Mouse (Mus musculus) liver, embryonic 13.5 days (tissue): Measurements from ENCODE around the gene Ipmk. TPM values are rescaled to one million over a fixed set of nuclear protein-coding genes. Genes with fewer than 3 reads are reported as not detected.
A peak's percentile ranks its signal among the peaks of the same experiment; 100 is the strongest.

Experiments
- ATAC-seq: fragments of 200-750 bp; cut with Nextera tagmentation; 2 replicates; pipeline ENCODE4 v1.8.0; 2017; ENCODE audit warnings: low read depth, mild to moderate bottlenecking, moderate number of reproducible peaks, moderate library complexity
- DNase-seq: peaks from one replicate; pipeline ENCODE4 v3.0.0; 2022
- H3K27ac ChIP-seq: fragments of 300-500 bp; sonication (generic); 2 replicates; pipeline ENCODE4 v1.5.1; 2015; ENCODE audit warnings: moderate library complexity, mild to moderate bottlenecking, inconsistent platforms
- H3K27me3 ChIP-seq: fragments of 300-500 bp; sonication (generic); 2 replicates; pipeline ENCODE4 v1.6.1; 2015; ENCODE audit warnings: mild to moderate bottlenecking, inconsistent platforms
- H3K36me3 ChIP-seq: fragments of 300-500 bp; sonication (generic); 2 replicates; pipeline ENCODE4 v1.6.1; 2015; ENCODE audit warnings: mild to moderate bottlenecking, inconsistent platforms
- H3K4me1 ChIP-seq: fragments of 300-500 bp; sonication (generic); replicated peaks from 2 replicates; pipeline ENCODE4 v1.6.1; 2015; ENCODE audit warnings: inconsistent platforms
- H3K4me2 ChIP-seq: fragments of 300-500 bp; sonication (generic); 2 replicates; pipeline ENCODE4 v1.6.1; 2015; ENCODE audit warnings: inconsistent platforms, mild to moderate bottlenecking, moderate library complexity
- H3K4me3 ChIP-seq: fragments of 300-500 bp; sonication (generic); replicated peaks from 2 replicates; pipeline ENCODE4 v1.5.1; 2015; ENCODE audit warnings: mild to moderate bottlenecking, inconsistent platforms
- H3K9ac ChIP-seq: fragments of 300-500 bp; sonication (generic); 2 replicates; pipeline ENCODE4 v1.6.1; 2015; ENCODE audit warnings: mild to moderate bottlenecking, inconsistent platforms
- H3K9me3 ChIP-seq: fragments of 300-500 bp; sonication (generic); replicated peaks from 2 replicates; pipeline ENCODE4 v1.6.1; 2016; ENCODE audit warnings: inconsistent platforms
- WGBS: fragments of 180-500 bp; shearing (Covaris S2); methylation state at CpG from one replicate; pipeline ENCODE4 v1.1.7; 2015; ENCODE audit not compliant: insufficient replicate concordance; 5-methylcytosine and 5-hydroxymethylcytosine counted together
- polyA plus RNA-seq: library from polyadenylated mRNA; unstranded; fragments of >200 nt; fragmentation: Nextera tagmentation; extraction: Ambion mirVana; gene quantifications from 2 replicates; pipeline ENCODE4 v1.2.1, GENCODE M21; 2015

Ipmk gene
- polyA plus RNA-seq, 1 experiment from 2014 or later = 8.3 TPM

GRCm38 (mm10) chr10:71340195-71340594, 7.4 kb upstream of the Ipmk start:
- ATAC-seq (no peak), DNase-seq (no peak)
- Histone ChIP-seq H3K27ac (no peak overlapping the region), H3K4me3 (no peak overlapping the region), H3K4me1 (peaks cover 69% of the 10 kb centered on the region), H3K36me3 (peaks cover 15% of the 10 kb centered on the region), H3K27me3 (no peaks in the 10 kb centered on the region), H3K9ac (no peak overlapping the region; the same call in 1 of the 2 replicates), H3K9me3 (no peaks in the 10 kb centered on the region), H3K4me2 (no peak overlapping the region)
- WGBS = 73% methylated on average over 2 of the region's 2 CpGs

- Histone ChIP-seq H3K4me2 (no peak overlapping the region), H3K27ac (no peak overlapping the region), H3K9me3 (no peaks in the 10 kb centered on the region), H3K9ac (no peak overlapping the region), H3K4me3 (no peak overlapping the region), H3K4me1 (peaks cover 76% of the 10 kb centered on the region), H3K36me3 (peaks cover 4% of the 10 kb centered on the region), H3K27me3 (no peaks in the 10 kb centered on the region)
- 90% methylated on average over 9 of the region's 9 CpGs for WGBS
- DNase-seq = no peak
- no peak for ATAC-seq
Observed at GRCm38 (mm10) chr10:71341290-71341689, 6.3 kb upstream of the Ipmk start.

- Histone ChIP-seq H3K4me1 (peaks cover 84% of the 10 kb centered on the region), H3K27ac (no peak overlapping the region), H3K4me3 (no peak overlapping the region), H3K36me3 (0 out of 2 replicates have a peak, but pooled peaks cover 3% of the 10 kb centered on the region), H3K27me3 (no peaks in the 10 kb centered on the region), H3K4me2 (no peak overlapping the region), H3K9ac (no peak overlapping the region), H3K9me3 (no peaks in the 10 kb centered on the region)
- DNase-seq (no peak), ATAC-seq (no peak)
- 89% methylated on average over 7 of the region's 7 CpGs for WGBS
Observed at GRCm38 (mm10) chr10:71342030-71342805, 5.3 kb upstream of the Ipmk start.

GRCm38 (mm10) chr10:71343130-71343529, 4.4 kb upstream of the Ipmk start:
- ATAC-seq = no peak
- no peak overlapping the region for H3K27ac ChIP-seq
- 0 out of 2 replicates have a peak, but pooled peaks cover 3% of the 10 kb centered on the region for H3K36me3 ChIP-seq
- no peaks in the 10 kb centered on the region for H3K27me3 ChIP-seq
- no peaks in the 10 kb centered on the region for H3K9me3 ChIP-seq
- 0 out of 2 replicates have a peak overlapping the region, but pooled peaks have one; percentile 92 for H3K9ac ChIP-seq
- no peak for DNase-seq
- H3K4me1 ChIP-seq = peaks cover 77% of the 10 kb centered on the region
- 71% methylated on average over 3 of the region's 3 CpGs for WGBS
- H3K4me2 ChIP-seq = peak overlapping the region; percentile 84
- peak overlapping the region; percentile 86; the same call in 1 of the 2 replicates for H3K4me3 ChIP-seq

- no peak for ATAC-seq
- peaks cover 75% of the 10 kb centered on the region for H3K4me1 ChIP-seq
- H3K9me3 ChIP-seq = no peaks in the 10 kb centered on the region
Observed at GRCm38 (mm10) chr10:71343567-71344265, 3.8 kb upstream of the Ipmk start.

GRCm38 (mm10) chr10:71344579-71345143, 2.9 kb upstream of the Ipmk start, which contains the start of gene Cisd1:
Gene Cisd1, minus strand, starts transcription at chr10:71344954.
- DNase-seq (peak; percentile 90), ATAC-seq (peak; percentile 73)
- Histone ChIP-seq H3K4me1 (peaks cover 75% of the 10 kb centered on the region), H3K4me2 (peak within 1 kb of the TSS; percentile 84), H3K27me3 (no peaks in the 10 kb centered on the region), H3K9ac (peak within 1 kb of the TSS; percentile 92), H3K27ac (peak within 1 kb of the TSS; percentile 84), H3K4me3 (peak within 1 kb of the TSS; percentile 86), H3K9me3 (no peaks in the 10 kb centered on the region), H3K36me3 (0 out of 2 replicates have a peak, but pooled peaks cover 3% of the 10 kb centered on the region)
- WGBS = under 1% methylated on average over 60 of the region's 60 CpGs

More at GRCm38 (mm10) chr10:71343567-71344265, 3.8 kb upstream of the Ipmk start:
- Histone ChIP-seq H3K4me3 (peak overlapping the region; percentile 86), H3K27me3 (no peaks in the 10 kb centered on the region), H3K36me3 (0 out of 2 replicates have a peak, but pooled peaks cover 3% of the 10 kb centered on the region), H3K27ac (peak overlapping the region; percentile 84; the same call in 1 of the 2 replicates), H3K9ac (peak overlapping the region; percentile 92), H3K4me2 (peak overlapping the region; percentile 84)
- 16% methylated on average over 14 of the region's 14 CpGs for WGBS
- DNase-seq = no peak

- Histone ChIP-seq H3K27ac (peak overlapping the region; percentile 90; the same call in 1 of the 2 replicates), H3K4me3 (no peak overlapping the region), H3K9ac (peak overlapping the region; percentile 95; the same call in 1 of the 2 replicates), H3K36me3 (peaks cover 7% of the 10 kb centered on the region), H3K4me2 (peak overlapping the region; percentile 97), H3K27me3 (no peaks in the 10 kb centered on the region), H3K9me3 (no peaks in the 10 kb centered on the region), H3K4me1 (peaks cover 69% of the 10 kb centered on the region)
- DNase-seq (no peak), ATAC-seq (no peak)
- 64% methylated on average over 2 of the region's 2 CpGs for WGBS
Observed at GRCm38 (mm10) chr10:71346106-71346505, 1.5 kb upstream of the Ipmk start.

- Histone ChIP-seq H3K36me3 (peaks cover 9% of the 10 kb centered on the region), H3K4me3 (peak overlapping the region; percentile 94), H3K4me1 (peaks cover 61% of the 10 kb centered on the region), H3K27me3 (no peaks in the 10 kb centered on the region), H3K9me3 (no peaks in the 10 kb centered on the region), H3K9ac (peak overlapping the region; percentile 95), H3K4me2 (peak overlapping the region; percentile 97), H3K27ac (peak overlapping the region; percentile 90)
- 11% methylated on average over 13 of the region's 13 CpGs for WGBS
- DNase-seq = no peak
- no peak for ATAC-seq
Observed at GRCm38 (mm10) chr10:71346722-71347508, 648 bp upstream of the Ipmk start.

- Histone ChIP-seq H3K9me3 (no peaks in the 10 kb centered on the region), H3K4me1 (peaks cover 49% of the 10 kb centered on the region), H3K4me2 (peak overlapping the region; percentile 97), H3K36me3 (peaks cover 9% of the 10 kb centered on the region), H3K27me3 (no peaks in the 10 kb centered on the region), H3K9ac (peak overlapping the region; percentile 95), H3K27ac (peak overlapping the region; percentile 90), H3K4me3 (peak overlapping the region; percentile 94)
- under 1% methylated on average over 48 of the region's 48 CpGs for WGBS
- peak; percentile 36 for DNase-seq
- peak; percentile 16 for ATAC-seq
Observed at GRCm38 (mm10) chr10:71347964-71348636, 537 bp downstream of the Ipmk start.

GRCm38 (mm10) chr10:71348637-71349280, 1.2 kb downstream of the Ipmk start:
- no peak for ATAC-seq

More at GRCm38 (mm10) chr10:71348637-71349280, 1.2 kb downstream of the Ipmk start:
- H3K4me3 ChIP-seq = peak overlapping the region; percentile 94
- H3K9ac ChIP-seq = peak overlapping the region; percentile 95
- 6% methylated on average over 16 of the region's 16 CpGs for WGBS
- H3K36me3 ChIP-seq = peaks cover 9% of the 10 kb centered on the region
- H3K27me3 ChIP-seq = no peaks in the 10 kb centered on the region
- H3K9me3 ChIP-seq = no peaks in the 10 kb centered on the region
- peak overlapping the region; percentile 90; the same call in 1 of the 2 replicates for H3K27ac ChIP-seq
- H3K4me1 ChIP-seq = peaks cover 42% of the 10 kb centered on the region
- DNase-seq = no peak
- H3K4me2 ChIP-seq = peak overlapping the region; percentile 97
